Mouse (Mus musculus) lung, embryonic 16.5 days (tissue): ENCODE measurements around the gene Rep15. TPM values are rescaled to one million over a fixed set of nuclear protein-coding genes. Genes with fewer than 3 reads are reported as not detected.

Source experiments
- ATAC-seq: fragments of 200-750 bp; cut with Nextera tagmentation; 2 replicates; pipeline ENCODE4 v1.8.0; 2017; ENCODE audit warnings: low read depth, mild to moderate bottlenecking, moderate library complexity
- H3K27ac ChIP-seq: fragments of 300-500 bp; sonication (generic); 2 replicates; pipeline ENCODE4 v1.5.1; 2014; ENCODE audit warnings: mild to moderate bottlenecking, control low read depth, low read length
- H3K27me3 ChIP-seq: fragments of 300-500 bp; sonication (generic); 2 replicates; pipeline ENCODE4 v1.6.1; 2014; ENCODE audit warnings: low read depth, low read length, mixed read lengths; ENCODE audit not compliant: control insufficient read depth, insufficient read depth
- H3K36me3 ChIP-seq: fragments of 300-500 bp; sonication (generic); 2 replicates; pipeline ENCODE4 v1.6.1; 2014; ENCODE audit warnings: low read length; ENCODE audit not compliant: control insufficient read depth, insufficient read depth
- H3K4me1 ChIP-seq: fragments of 300-500 bp; sonication (generic); replicated peaks from 2 replicates; pipeline ENCODE4 v1.6.1; 2014; ENCODE audit warnings: low read length, mixed read lengths; ENCODE audit not compliant: control insufficient read depth, insufficient read depth
- H3K4me2 ChIP-seq: fragments of 300-500 bp; sonication (generic); 2 replicates; pipeline ENCODE4 v1.6.1; 2014; ENCODE audit warnings: low read depth, low read length, control low read depth
- H3K4me3 ChIP-seq: fragments of 300-500 bp; sonication (generic); 2 replicates; pipeline ENCODE4 v1.5.1; 2014; ENCODE audit warnings: mild to moderate bottlenecking, low read length, control low read depth
- H3K9ac ChIP-seq: fragments of 300-500 bp; sonication (generic); 2 replicates; pipeline ENCODE4 v1.6.1; 2014; ENCODE audit warnings: low read length, control low read depth
- H3K9me3 ChIP-seq: fragments of 300-500 bp; sonication (generic); 2 replicates; pipeline ENCODE4 v1.6.1; 2016; ENCODE audit warnings: low read length; ENCODE audit not compliant: control insufficient read depth
- WGBS: fragments of 180-500 bp; shearing (Covaris S2); extraction: QIAGEN DNeasy Blood & Tissue Kit; methylation state at CpG from one replicate; pipeline ENCODE4 v1.1.7; 2014; 5-methylcytosine and 5-hydroxymethylcytosine counted together
- polyA plus RNA-seq: library from polyadenylated mRNA; unstranded; fragments of >200 nt; fragmentation: Nextera tagmentation; extraction: Ambion mirVana; gene quantifications from 2 replicates; pipeline ENCODE4 v1.2.1, GENCODE M21; 2015

The Rep15 gene
- polyA plus RNA-seq, 1 experiment from 2014 or later: 0.73 TPM

DNA sequence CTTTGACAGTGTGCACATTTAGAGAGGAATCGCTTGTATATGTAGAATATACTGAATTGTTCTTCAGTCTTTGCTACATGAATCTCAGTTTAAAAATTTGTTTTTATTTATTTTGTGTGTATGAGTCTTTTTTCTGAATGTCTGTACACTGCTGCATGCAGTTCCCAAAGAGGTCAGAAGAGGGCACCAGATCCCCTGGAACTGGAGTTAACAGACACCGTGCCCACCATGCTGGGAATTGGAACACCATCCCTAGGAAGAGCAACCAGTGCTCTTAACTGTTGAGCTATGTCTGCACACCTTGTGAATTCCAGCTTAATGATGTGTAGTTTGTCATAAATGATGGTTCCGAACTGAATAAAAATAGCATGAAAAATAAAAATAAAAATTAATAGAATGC lies 24.2 kb upstream of the Rep15 start:
- no peaks in the 10 kb centered on the region for H3K4me1 ChIP-seq
- H3K36me3 ChIP-seq: peaks cover 10% of the 10 kb centered on the region
- no peaks in the 10 kb centered on the region for H3K27me3 ChIP-seq
- H3K4me2 ChIP-seq: no peak overlapping the region
- H3K27ac ChIP-seq: no peak overlapping the region
- H3K9me3 ChIP-seq: no peaks in the 10 kb centered on the region
- no peak for ATAC-seq
- H3K4me3 ChIP-seq: no peak overlapping the region
- H3K9ac ChIP-seq: no peak overlapping the region
- 67% methylated on average over 3 of the region's 3 CpGs for WGBS

DNA sequence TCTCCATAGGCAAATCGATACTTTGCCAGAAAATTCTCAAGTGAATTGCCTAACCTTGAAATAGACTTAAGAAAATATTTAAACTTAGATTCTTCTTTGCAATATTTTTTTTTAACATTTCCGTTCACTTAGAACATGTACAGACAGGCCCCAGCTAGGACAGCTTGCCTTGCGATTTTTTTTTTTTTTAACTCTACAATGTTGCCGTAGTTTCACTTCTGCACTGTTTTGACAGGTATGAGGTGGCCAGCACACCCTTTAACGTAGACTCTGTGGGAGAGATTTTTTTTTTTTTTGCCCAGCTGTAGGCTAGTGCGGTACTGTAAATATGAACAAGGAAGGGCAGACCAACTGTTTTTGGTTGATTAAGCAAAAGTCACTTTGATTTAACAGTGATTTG lies 22.0 kb upstream of the Rep15 start:
- ATAC-seq: no peak
- Histone ChIP-seq H3K36me3 (peaks cover 10% of the 10 kb centered on the region), H3K9ac (no peak overlapping the region), H3K27ac (no peak overlapping the region), H3K4me3 (no peak overlapping the region), H3K9me3 (no peaks in the 10 kb centered on the region), H3K4me1 (no peaks in the 10 kb centered on the region), H3K4me2 (no peak overlapping the region), H3K27me3 (no peaks in the 10 kb centered on the region)
- 75% methylated on average over 6 of the region's 6 CpGs for WGBS

DNA sequence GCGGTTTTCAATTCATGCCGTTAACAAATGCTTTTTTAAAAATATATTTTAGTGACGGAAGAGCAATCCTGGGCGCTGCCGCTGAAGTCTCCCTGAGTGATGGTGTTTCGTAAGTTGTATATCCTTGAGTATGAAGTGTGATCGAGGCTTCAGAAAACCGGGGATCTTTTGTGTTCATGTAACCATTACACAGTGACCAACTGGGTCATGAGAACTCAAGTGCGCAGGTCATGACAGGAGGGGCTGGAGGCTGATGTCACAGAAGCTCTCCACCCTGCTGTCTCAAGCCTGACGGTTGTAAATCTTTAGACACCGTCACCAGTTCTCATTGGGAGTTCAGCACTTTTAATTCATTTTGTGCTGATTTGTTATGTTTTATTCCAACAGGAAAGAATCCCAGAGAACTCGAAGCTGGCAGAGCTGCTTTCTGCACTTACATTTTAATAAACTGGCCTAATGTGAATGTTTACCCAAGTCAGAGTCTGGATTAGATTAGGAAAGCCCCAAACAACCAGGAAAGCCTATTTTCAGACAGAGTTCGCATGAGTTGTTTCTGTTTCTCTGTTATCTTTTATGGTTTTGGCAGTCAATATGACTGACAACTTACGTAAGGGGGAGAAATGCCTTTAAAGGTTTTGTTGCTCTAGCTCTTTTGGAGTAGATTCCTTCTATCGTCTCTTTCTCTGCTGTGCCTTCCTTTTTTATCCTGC lies 21.4 kb upstream of the Rep15 start:
- WGBS: 75% methylated on average over 15 of the region's 15 CpGs
- no peaks in the 10 kb centered on the region for H3K9me3 ChIP-seq
- no peak overlapping the region for H3K27ac ChIP-seq
- no peaks in the 10 kb centered on the region for H3K4me1 ChIP-seq
- no peak overlapping the region for H3K4me3 ChIP-seq
- no peaks in the 10 kb centered on the region for H3K27me3 ChIP-seq
- H3K36me3 ChIP-seq: peaks cover 10% of the 10 kb centered on the region
- no peak overlapping the region for H3K4me2 ChIP-seq
- no peak overlapping the region for H3K9ac ChIP-seq
- ATAC-seq: no peak

DNA sequence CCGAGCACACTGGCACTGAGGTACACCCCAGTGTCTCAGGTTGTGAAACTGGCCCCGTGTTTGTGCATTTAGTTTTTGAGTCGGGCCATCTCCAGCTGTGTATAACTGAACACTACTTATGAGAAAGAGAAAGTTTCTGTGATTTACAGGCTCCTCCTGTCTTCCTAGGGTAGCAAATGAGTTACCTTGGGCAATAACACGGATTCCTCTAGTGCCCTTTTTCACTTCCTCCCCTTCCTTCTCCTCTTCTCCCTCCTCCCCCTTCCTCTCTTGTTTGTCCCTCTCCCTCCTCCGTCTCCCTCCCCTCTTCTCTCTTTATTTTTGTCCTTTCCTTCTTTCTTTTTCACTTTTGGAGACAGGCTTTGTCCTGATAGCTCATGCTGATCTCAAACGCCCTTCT lies 20.8 kb upstream of the Rep15 start:
- WGBS: 67% methylated on average over 6 of the region's 6 CpGs
- ATAC-seq: no peak

DNA sequence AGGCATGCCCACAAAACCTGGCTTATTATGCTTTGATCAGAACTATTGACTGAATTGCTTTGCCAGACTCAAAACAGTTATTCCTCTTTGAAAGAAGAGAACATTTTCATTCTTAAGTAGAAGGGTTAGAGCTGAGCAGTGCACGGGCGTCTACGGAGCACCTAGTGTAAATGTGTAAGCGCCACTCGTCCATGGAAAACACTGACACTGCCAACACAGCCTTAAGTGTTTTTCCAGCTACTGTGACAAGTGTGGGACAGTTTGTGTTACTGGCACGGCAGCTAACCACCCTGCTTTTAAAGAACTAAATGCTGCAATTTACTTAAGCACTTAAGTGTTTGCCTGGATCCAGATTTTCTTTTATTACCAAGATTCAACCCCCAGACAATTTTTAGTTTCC lies 20.4 kb upstream of the Rep15 start:
- Histone ChIP-seq H3K9me3 (no peaks in the 10 kb centered on the region), H3K4me3 (no peak overlapping the region), H3K4me2 (no peak overlapping the region), H3K27ac (no peak overlapping the region), H3K4me1 (no peaks in the 10 kb centered on the region), H3K36me3 (peaks cover 7% of the 10 kb centered on the region), H3K27me3 (no peaks in the 10 kb centered on the region), H3K9ac (no peak overlapping the region)
- no peak for ATAC-seq
- 60% methylated on average over 6 of the region's 6 CpGs for WGBS

More for the DNA sequence above, 20.8 kb upstream of the Rep15 start:
- no peaks in the 10 kb centered on the region for H3K4me1 ChIP-seq
- H3K9me3 ChIP-seq: no peaks in the 10 kb centered on the region
- no peak overlapping the region for H3K9ac ChIP-seq
- peaks cover 8% of the 10 kb centered on the region for H3K36me3 ChIP-seq
- no peak overlapping the region for H3K4me2 ChIP-seq
- H3K4me3 ChIP-seq: no peak overlapping the region
- H3K27ac ChIP-seq: no peak overlapping the region
- H3K27me3 ChIP-seq: no peaks in the 10 kb centered on the region

DNA sequence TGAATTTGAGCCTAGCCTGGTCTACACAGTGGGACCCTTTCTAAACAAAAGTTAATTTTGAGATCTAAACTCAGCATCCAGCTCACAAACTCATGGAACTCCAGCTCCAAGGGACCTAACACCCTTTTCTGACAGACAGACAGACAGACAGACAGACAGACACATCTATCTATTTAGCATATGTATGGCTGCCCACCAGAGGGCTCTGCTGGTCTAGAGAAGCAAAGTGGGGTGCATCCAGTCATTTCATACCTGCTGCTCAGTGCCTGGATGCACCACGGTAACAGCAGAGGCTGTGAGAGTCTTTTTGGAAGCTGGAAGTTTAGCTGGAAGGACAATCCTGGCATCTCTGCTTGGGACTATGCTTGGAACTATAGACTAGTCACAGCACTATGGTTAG lies 18.8 kb upstream of the Rep15 start:
- 77% methylated on average over 1 of the region's 1 CpGs for WGBS
- Histone ChIP-seq H3K4me1 (no peaks in the 10 kb centered on the region), H3K9ac (no peak overlapping the region), H3K4me3 (no peak overlapping the region), H3K27ac (no peak overlapping the region), H3K36me3 (peaks cover 4% of the 10 kb centered on the region), H3K4me2 (no peak overlapping the region), H3K9me3 (no peaks in the 10 kb centered on the region), H3K27me3 (no peaks in the 10 kb centered on the region)
- ATAC-seq: no peak

DNA sequence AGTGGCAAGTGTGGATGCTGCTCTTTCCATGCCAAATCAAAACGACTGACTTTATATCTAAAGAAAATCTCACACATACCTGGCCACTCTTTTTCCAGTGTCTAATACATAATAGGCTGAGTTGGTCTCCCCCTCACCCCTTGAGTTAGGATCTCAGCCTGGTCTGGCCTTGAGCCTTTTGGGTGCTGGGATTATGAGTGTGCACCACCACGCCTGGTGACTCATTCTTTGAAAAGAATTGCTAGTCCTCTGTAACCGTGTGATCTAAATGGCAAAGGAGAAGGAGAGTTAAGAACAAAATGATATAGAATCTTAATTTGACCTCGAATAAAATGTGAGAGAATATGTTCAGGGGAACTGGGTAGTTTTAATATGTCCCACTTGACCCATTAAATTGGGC lies 14.5 kb upstream of the Rep15 start:
- Histone ChIP-seq H3K9me3 (no peaks in the 10 kb centered on the region), H3K36me3 (peaks cover 13% of the 10 kb centered on the region), H3K9ac (no peak overlapping the region), H3K4me1 (no peaks in the 10 kb centered on the region), H3K27me3 (no peaks in the 10 kb centered on the region), H3K27ac (no peak overlapping the region), H3K4me3 (no peak overlapping the region), H3K4me2 (no peak overlapping the region)
- 84% methylated on average over 4 of the region's 4 CpGs for WGBS
- no peak for ATAC-seq

DNA sequence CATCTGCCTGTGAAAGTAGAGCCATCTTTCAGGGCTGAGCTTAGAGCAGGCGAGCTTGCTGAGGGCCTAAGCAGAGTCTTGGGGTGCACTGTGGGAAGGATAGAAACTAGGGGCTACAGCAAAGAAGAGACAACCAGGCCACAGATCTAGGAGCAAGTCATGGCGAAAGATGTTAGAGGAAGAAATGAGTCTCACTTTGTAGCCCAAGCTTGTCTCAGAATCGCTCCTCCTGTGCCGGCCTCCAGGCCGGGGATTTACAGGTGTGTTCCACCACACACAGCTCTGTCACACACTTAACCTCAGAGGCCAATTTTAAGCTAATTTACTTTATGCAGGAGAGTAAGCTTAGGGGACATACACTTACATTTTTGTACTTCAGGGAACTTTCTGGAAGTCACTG lies 14.0 kb upstream of the Rep15 start:
- H3K27ac ChIP-seq: no peak overlapping the region
- no peak overlapping the region for H3K9ac ChIP-seq
- no peak overlapping the region for H3K4me3 ChIP-seq
- no peak overlapping the region for H3K4me2 ChIP-seq
- no peaks in the 10 kb centered on the region for H3K4me1 ChIP-seq
- WGBS: 93% methylated on average over 5 of the region's 5 CpGs
- H3K36me3 ChIP-seq: peaks cover 13% of the 10 kb centered on the region
- no peaks in the 10 kb centered on the region for H3K27me3 ChIP-seq
- ATAC-seq: no peak
- no peaks in the 10 kb centered on the region for H3K9me3 ChIP-seq

DNA sequence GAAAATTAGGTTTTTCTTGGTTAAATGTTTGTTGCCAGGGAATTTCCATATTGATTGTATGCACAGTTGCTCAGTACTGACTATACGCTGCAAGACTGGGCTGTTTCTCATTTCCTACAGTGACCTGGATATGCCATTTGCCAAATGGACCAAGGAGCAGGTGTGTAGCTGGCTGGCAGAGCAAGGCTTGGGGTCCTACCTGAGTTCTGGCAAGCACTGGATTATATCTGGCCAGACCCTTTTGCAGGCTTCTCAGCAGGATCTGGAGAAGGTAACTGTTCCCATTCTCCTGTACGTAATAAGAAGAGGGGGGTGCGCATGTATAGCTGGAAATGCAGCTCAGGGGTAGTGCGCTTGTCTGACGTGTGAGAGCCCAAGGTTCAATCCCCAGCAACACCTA lies 11.2 kb upstream of the Rep15 start:
- H3K4me1 ChIP-seq: no peaks in the 10 kb centered on the region
- H3K9me3 ChIP-seq: no peaks in the 10 kb centered on the region
- no peak for ATAC-seq
- 94% methylated on average over 5 of the region's 5 CpGs for WGBS
- peaks cover 17% of the 10 kb centered on the region for H3K36me3 ChIP-seq
- H3K4me2 ChIP-seq: no peak overlapping the region
- H3K27ac ChIP-seq: no peak overlapping the region
- H3K4me3 ChIP-seq: no peak overlapping the region
- H3K27me3 ChIP-seq: no peaks in the 10 kb centered on the region
- H3K9ac ChIP-seq: no peak overlapping the region
